Mouse (Mus musculus) lung, adult 2 months (tissue): ENCODE data around the gene Ssu72.
"Not testable (repeated sequence)": the region's sequence is repeated elsewhere in the genome, so short reads cannot be mapped to it uniquely, and the experiment has no call there.

Experiments used
- CTCF ChIP-seq: fragments of 200-500 bp; IDR thresholded peaks from 2 replicates; pipeline ENCODE4 v1.5.1; 2011; ENCODE audit warnings: mild to moderate bottlenecking, low read length, control low read depth; ENCODE audit not compliant: insufficient read depth
- POLR2A ChIP-seq: fragments of 200-500 bp; IDR thresholded peaks from 2 replicates; pipeline ENCODE4 v1.6.1; 2011; ENCODE audit warnings: low read depth, mild to moderate bottlenecking, control low read depth, low read length, borderline replicate concordance; ENCODE audit errors: extremely low read depth

DNA sequence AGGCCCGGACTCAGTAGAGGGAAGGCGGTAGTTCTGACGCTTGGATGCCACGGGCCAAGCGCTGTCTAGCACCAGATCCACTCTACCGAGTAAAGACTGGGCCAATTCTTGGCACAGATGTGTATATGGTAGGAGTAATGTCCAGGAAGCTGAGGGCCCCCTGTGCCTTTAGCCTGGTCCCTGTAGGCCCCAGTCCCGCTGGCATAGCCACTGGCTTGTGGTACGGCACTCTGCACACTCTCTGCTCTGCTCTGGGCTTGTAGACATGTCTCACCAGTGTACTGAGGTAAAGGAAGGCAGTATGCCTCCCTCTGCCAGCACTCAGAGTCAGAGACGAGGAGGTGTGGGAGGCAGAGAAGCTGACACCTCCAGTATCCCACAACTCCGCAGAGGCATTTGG is 36.1 kb downstream of the Ssu72 start:
- TF ChIP-seq CTCF, POLR2A: not testable (repeated sequence)
